Mouse (Mus musculus) cortical plate, adult 2 months (tissue): ENCODE measurements around the gene Pi4kb.

ENCODE experiments used
- CTCF ChIP-seq: fragments of 200-500 bp; IDR thresholded peaks from 2 replicates; pipeline ENCODE4 v1.5.1; 2011; ENCODE audit warnings: mild to moderate bottlenecking, control low read depth, low read length; ENCODE audit not compliant: insufficient read depth; ENCODE audit errors: extremely low read depth
- POLR2A ChIP-seq: fragments of 200-500 bp; IDR thresholded peaks from 2 replicates; pipeline ENCODE4 v1.6.1; 2011; ENCODE audit warnings: mild to moderate bottlenecking, low read length, control low read depth; ENCODE audit not compliant: insufficient read depth; ENCODE audit errors: extremely low read depth

- no peak for TF ChIP-seq POLR2A
- TF ChIP-seq CTCF: no peak
Measured at GRCm38 (mm10) chr3:94953384-94953763, 21.2 kb upstream of the Pi4kb start.
